ENCODE assay signal across 8 mouse cellular contexts in genomic region chr2:136714008-136714411, GRCm38 (mm10). TPM values are rescaled to one million over a fixed set of nuclear protein-coding genes. Genes with fewer than 3 reads are reported as not detected.
DNase-seq lines count a peak whose midpoint lies in the region; ATAC-seq and TF ChIP-seq lines count a peak whose summit lies in the region.

No protein-coding gene starts in this region.

- H3K9me3 ChIP-seq in E14TG2a.4 (ENCODE audit: low read length) = no peaks in the 10 kb centered on the region
- no peaks in the 10 kb centered on the region for H3K9me3 ChIP-seq in forebrain, embryonic 14.5 days (replicated peaks; ENCODE audit: control insufficient read depth, low read length)
- H3K9me3 ChIP-seq in liver, embryonic 13.5 days (replicated peaks) = no peaks in the 10 kb centered on the region
- H3K9me3 ChIP-seq in neural tube, embryonic 13.5 days = no peaks in the 10 kb centered on the region

- intact Hi-C loops in heart, postnatal 10 days (cut with DNase I) = loop anchor here (5.0 to 10.0 kb wide), 2 partner anchors 173 to 569 kb away; partner anchors contain the start of gene AL731706.2

- H3K36me3 ChIP-seq in E14TG2a.4 (ENCODE audit: insufficient read depth, low read length) = no peaks in the 10 kb centered on the region
- H3K36me3 ChIP-seq in forebrain, embryonic 14.5 days (ENCODE audit: control insufficient read depth, insufficient read depth, low read length) = no peaks in the 10 kb centered on the region
- no peaks in the 10 kb centered on the region for H3K36me3 ChIP-seq in liver, embryonic 13.5 days
- no peaks in the 10 kb centered on the region for H3K36me3 ChIP-seq in neural tube, embryonic 13.5 days

- peak overlapping the region; percentile 89 for H3K27ac ChIP-seq in forebrain, embryonic 14.5 days (ENCODE audit: low read depth, low read length)
- H3K27ac ChIP-seq in liver, embryonic 13.5 days = no peak overlapping the region
- H3K27ac ChIP-seq in neural tube, embryonic 13.5 days (replicated peaks) = peak overlapping the region; percentile 92

- DNase-seq in forebrain, embryonic 14.5 days (ENCODE audit: low spot score) = peak; percentile 67
- DNase-seq in heart, postnatal 10 days = peak; percentile 85 to 90
- DNase-seq in kidney, postnatal 25 days = peak; percentile 84 to 86
- peak; percentile 21 for DNase-seq in liver, embryonic 13.5 days
- peak; percentile 35 for DNase-seq in thymus, postnatal 25 days

- peak; percentile 31; the same call in 1 of the 2 replicates for ATAC-seq in cerebellum, adult (ENCODE audit: insufficient number of reproducible peaks, low FRiP score, low TSS enrichment)
- peak; percentile 70 for ATAC-seq in forebrain, embryonic 14.5 days
- ATAC-seq in liver, embryonic 13.5 days (ENCODE audit: low read depth) = peak; percentile 80
- ATAC-seq in neural tube, embryonic 13.5 days (ENCODE audit: low read depth) = peak; percentile 73

- peak overlapping the region; percentile 77 for H3K4me3 ChIP-seq in E14TG2a.4 (replicated peaks; ENCODE audit: low read length)
- H3K4me3 ChIP-seq in forebrain, embryonic 14.5 days (ENCODE audit: low read depth, low read length) = peak overlapping the region; percentile 60
- no peak overlapping the region for H3K4me3 ChIP-seq in liver, embryonic 13.5 days (replicated peaks)
- peak overlapping the region; percentile 60 for H3K4me3 ChIP-seq in neural tube, embryonic 13.5 days

- H3K9ac ChIP-seq in forebrain, embryonic 14.5 days (ENCODE audit: low read length) = peak overlapping the region; percentile 80
- no peak overlapping the region for H3K9ac ChIP-seq in liver, embryonic 13.5 days
- H3K9ac ChIP-seq in neural tube, embryonic 13.5 days = peak overlapping the region; percentile 81

- H3K27me3 ChIP-seq in E14TG2a.4 (ENCODE audit: insufficient read depth, low read length) = peaks cover 4% of the 10 kb centered on the region
- no peaks in the 10 kb centered on the region for H3K27me3 ChIP-seq in forebrain, embryonic 14.5 days (replicated peaks; ENCODE audit: control insufficient read depth, insufficient read depth, low read length)
- H3K27me3 ChIP-seq in liver, embryonic 13.5 days = peaks cover 21% of the 10 kb centered on the region
- H3K27me3 ChIP-seq in neural tube, embryonic 13.5 days = no peaks in the 10 kb centered on the region

- H3K4me2 ChIP-seq in forebrain, embryonic 14.5 days (ENCODE audit: low read length) = peak overlapping the region; percentile 59
- 0 out of 2 replicates have a peak overlapping the region, but pooled peaks have one; percentile 21 for H3K4me2 ChIP-seq in liver, embryonic 13.5 days
- peak overlapping the region; percentile 68 for H3K4me2 ChIP-seq in neural tube, embryonic 13.5 days

- WGBS in forebrain, embryonic 14.5 days = under 1% methylated on average over 22 of the region's 22 CpGs
- WGBS in liver, embryonic 13.5 days (ENCODE audit: insufficient replicate concordance) = 1% methylated on average over 22 of the region's 22 CpGs
- WGBS in neural tube, embryonic 13.5 days = under 1% methylated on average over 21 of the region's 22 CpGs

- no peak for TF ChIP-seq CTCF in E14TG2a.4 (conservative IDR thresholded peaks at IDR 0.05; ENCODE audit: low read length)

- peaks cover 21% of the 10 kb centered on the region for H3K4me1 ChIP-seq in E14TG2a.4 (replicated peaks; ENCODE audit: low read depth, low read length)
- H3K4me1 ChIP-seq in forebrain, embryonic 14.5 days (ENCODE audit: control insufficient read depth, insufficient read depth, low read length) = peaks cover 7% of the 10 kb centered on the region; the same call in 1 of the 2 replicates
- 0 out of 2 replicates have a peak, but pooled peaks cover 3% of the 10 kb centered on the region for H3K4me1 ChIP-seq in liver, embryonic 13.5 days (replicated peaks)
- H3K4me1 ChIP-seq in neural tube, embryonic 13.5 days (replicated peaks) = peaks cover 52% of the 10 kb centered on the region

RNA-seq across cellular contexts. Expression of gene Snap25, which starts 0.8 kb away (rescaled TPM):
- 53.5 and 85.8 TPM in 2 replicates for polyA plus RNA-seq in forebrain, embryonic 14.5 days (2014; fragmentation: Nextera tagmentation; extraction: Ambion mirVana)
- total RNA-seq in heart, postnatal 10 days (2021) = under 1 TPM in 1 of 2 experiments, not detected in 1; 0.19 TPM
- 0.08 and 0.16 TPM in 2 replicates for polyA plus RNA-seq in liver, embryonic 13.5 days (2015; fragmentation: Nextera tagmentation; extraction: Ambion mirVana)
- 188 and 192 TPM in 2 replicates for polyA plus RNA-seq in neural tube, embryonic 13.5 days (2015; fragmentation: Nextera tagmentation; extraction: Ambion mirVana)

Comparison
In these comparisons a context has a peak if more than half of its experiments do, and no peak if none do; other contexts are left out.
1. DNase-seq: peak in every context shown above with its lines; median percentile 88 in heart, postnatal 10 days; 85 in kidney, postnatal 25 days; 67 in forebrain, embryonic 14.5 days; 35 in thymus, postnatal 25 days; 21 in liver, embryonic 13.5 days.
2. RNA of gene Snap25, which starts 0.8 kb away (polyA plus RNA-seq): 188 to 192 TPM in neural tube, embryonic 13.5 days and 53.5 to 85.8 TPM in forebrain, embryonic 14.5 days; 0.08 to 0.16 TPM in liver, embryonic 13.5 days; every median in the first group is over 10 times any median in the second.
3. Peak in every context shown above with its lines, with median percentiles within 50 percentile points of each other: ATAC-seq and H3K4me2 ChIP-seq.